Mouse (Mus musculus) kidney, adult 2 months (tissue): ENCODE measurements around the gene Ttll3. TPM values are rescaled to one million over a fixed set of nuclear protein-coding genes. Genes with fewer than 3 reads are reported as not detected.

Source experiments
- DNase-seq: peaks from one replicate; pipeline ENCODE4 v3.0.0; 2021
- H3K27ac ChIP-seq: fragments of 200-500 bp; 2 replicates; pipeline ENCODE4 v1.5.1; 2012; ENCODE audit warnings: low read depth, low read length, control low read depth, inconsistent platforms; ENCODE audit not compliant: insufficient read depth
- H3K27me3 ChIP-seq: fragments of 200-500 bp; replicated peaks from 2 replicates; pipeline ENCODE4 v1.6.1; 2012; ENCODE audit warnings: mild to moderate bottlenecking, moderate library complexity, low read length, inconsistent platforms; ENCODE audit not compliant: control insufficient read depth, insufficient read depth
- H3K36me3 ChIP-seq: fragments of 200-500 bp; 2 replicates; pipeline ENCODE4 v1.6.1; 2012; ENCODE audit warnings: mild to moderate bottlenecking, moderate library complexity, low read length, inconsistent platforms; ENCODE audit not compliant: control insufficient read depth, insufficient read depth
- H3K4me1 ChIP-seq: fragments of 200-500 bp; 2 replicates; pipeline ENCODE4 v1.6.1; 2011; ENCODE audit warnings: low read length; ENCODE audit not compliant: control insufficient read depth, insufficient read depth
- H3K4me3 ChIP-seq: fragments of 200-500 bp; 2 replicates; pipeline ENCODE4 v1.5.1; 2011; ENCODE audit warnings: mild to moderate bottlenecking, low read depth, low read length, control low read depth; ENCODE audit not compliant: insufficient read depth
- CTCF ChIP-seq: fragments of 200-500 bp; conservative IDR thresholded peaks from 2 replicates; pipeline ENCODE4 v1.5.1; 2011; ENCODE audit warnings: low read depth, mild to moderate bottlenecking, control low read depth, low read length, moderate library complexity, mixed read lengths; ENCODE audit not compliant: insufficient read depth, insufficient read length
- POLR2A ChIP-seq: fragments of 200-500 bp; IDR thresholded peaks from one replicate; pipeline ENCODE4 v1.6.1; 2011; ENCODE audit warnings: low read depth, low read length, control low read depth
- WGBS: fragments of 180-500 bp; shearing (Covaris S2); methylation state at CpG from one replicate; pipeline ENCODE4 v1.1.7; 2018; 5-methylcytosine and 5-hydroxymethylcytosine counted together
- polyA plus RNA-seq: library from polyadenylated mRNA; depleted of rRNA; stranded (reverse); fragments of >200 nt; gene quantifications from 2 replicates; pipeline ENCODE4 v1.2.3, GENCODE M21; 2012

Ttll3 gene
- polyA plus RNA-seq, 1 experiment = 5.9 TPM

GRCm38 (mm10) chr6:113392387-113393071 is 3.5 kb downstream of the Ttll3 start:
- TF ChIP-seq POLR2A (no peak), CTCF (no peak)
- H3K4me1 ChIP-seq = peaks cover 13% of the 10 kb centered on the region
- peak; percentile 49 for DNase-seq
- no peaks in the 10 kb centered on the region for H3K27me3 ChIP-seq
- WGBS = 6% methylated on average over 51 of the region's 51 CpGs
- H3K36me3 ChIP-seq = peaks cover 5% of the 10 kb centered on the region
- peak overlapping the region; percentile 24 for H3K4me3 ChIP-seq
- H3K27ac ChIP-seq = no peak overlapping the region

GRCm38 (mm10) chr6:113393951-113394350 is 4.9 kb downstream of the Ttll3 start:
- no peak for TF ChIP-seq POLR2A
- no peak for TF ChIP-seq CTCF
- Histone ChIP-seq H3K27ac (no peak overlapping the region), H3K27me3 (no peaks in the 10 kb centered on the region), H3K36me3 (peaks cover 3% of the 10 kb centered on the region; the same call in 1 of the 2 replicates), H3K4me3 (no peak overlapping the region), H3K4me1 (peaks cover 13% of the 10 kb centered on the region)
- WGBS = 84% methylated on average over 6 of the region's 6 CpGs
- DNase-seq = no peak

- Histone ChIP-seq H3K4me3 (no peak overlapping the region), H3K27me3 (no peaks in the 10 kb centered on the region), H3K4me1 (peaks cover 13% of the 10 kb centered on the region), H3K36me3 (no peaks in the 10 kb centered on the region), H3K27ac (no peak overlapping the region)
- WGBS = 79% methylated on average over 11 of the region's 11 CpGs
- DNase-seq = no peak
- TF ChIP-seq POLR2A (no peak), CTCF (no peak)
Observed at GRCm38 (mm10) chr6:113394811-113395210, 5.8 kb downstream of the Ttll3 start.

- TF ChIP-seq POLR2A = no peak
- TF ChIP-seq CTCF = no peak
- WGBS = 95% methylated on average over 6 of the region's 6 CpGs
- Histone ChIP-seq H3K4me3 (no peak overlapping the region), H3K27me3 (no peaks in the 10 kb centered on the region), H3K36me3 (no peaks in the 10 kb centered on the region), H3K27ac (no peak overlapping the region), H3K4me1 (peaks cover 11% of the 10 kb centered on the region)
- no peak for DNase-seq
Observed at GRCm38 (mm10) chr6:113395501-113395900, 6.4 kb downstream of the Ttll3 start.

- Histone ChIP-seq H3K27me3 (no peaks in the 10 kb centered on the region), H3K4me3 (no peak overlapping the region), H3K27ac (no peak overlapping the region), H3K4me1 (peaks cover 5% of the 10 kb centered on the region; the same call in 1 of the 2 replicates), H3K36me3 (no peaks in the 10 kb centered on the region)
- WGBS = 64% methylated on average over 10 of the region's 10 CpGs
- TF ChIP-seq CTCF (no peak), POLR2A (no peak)
- no peak for DNase-seq
Observed at GRCm38 (mm10) chr6:113396270-113397030, 7.4 kb downstream of the Ttll3 start.

- Histone ChIP-seq H3K4me1 (peaks cover 8% of the 10 kb centered on the region; the same call in 1 of the 2 replicates), H3K36me3 (no peaks in the 10 kb centered on the region), H3K27ac (no peak overlapping the region), H3K4me3 (no peak overlapping the region), H3K27me3 (no peaks in the 10 kb centered on the region)
- TF ChIP-seq POLR2A (no peak), CTCF (no peak)
- 83% methylated on average over 13 of the region's 13 CpGs for WGBS
- DNase-seq = no peak
Observed at GRCm38 (mm10) chr6:113402094-113402493, 13.0 kb downstream of the Ttll3 start.
